Mouse (Mus musculus) layer of hippocampus, postnatal 25 days (tissue): ENCODE results near the gene Xndc1. TPM values are rescaled to one million over a fixed set of nuclear protein-coding genes. Genes with fewer than 3 reads are reported as not detected.

ENCODE experiments used
- DNase-seq, 2 experiments: peaks; one replicate each; pipeline ENCODE4 v3.0.0; 2022; ENCODE audit warnings: mixed read lengths in 2 of 2, low spot score in 1 of 2; ENCODE audit errors: extremely low spot score in 1 of 2
- total RNA-seq, 2 experiments: library from RNA; stranded (reverse); gene quantifications; 2 replicates each; pipeline ENCODE4 v1.2.3; 2021

Gene Xndc1
- total RNA-seq, 2 experiments from 2014 or later, result 24.7 to 26.4 TPM

- DNase-seq, result no peak
These were observed 55.0 kb downstream of the Xndc1 start for GRCm38 (mm10) chr7:102120326-102120725.

- DNase-seq, result no peak
These were observed 67.1 kb downstream of the Xndc1 start for GRCm38 (mm10) chr7:102132395-102132794.

Other genes starting within 250 kb of the Xndc1 start
- not detected for gene Phox2a, start 247.2 kb upstream of the Xndc1 start, total RNA-seq
- 10 to 100 TPM; 31.6 to 44.8 TPM for gene Inppl1, start 227.3 kb upstream of the Xndc1 start, total RNA-seq
- gene Folr2, start 208.3 kb upstream of the Xndc1 start, total RNA-seq, result under 1 TPM in 1 of 2 experiments, not detected in 1; 0.71 TPM
- 10 to 100 TPM; 28.4 to 35.1 TPM for gene Anapc15, start 201.8 kb upstream of the Xndc1 start, total RNA-seq
- 1 to 10 TPM; 1.9 to 2.1 TPM for gene Folr1, start 194.7 kb upstream of the Xndc1 start, total RNA-seq
- 100 to 1,000 TPM in 1 of 2 experiments, 10 to 100 TPM in 1; 97.8 to 102 TPM for gene Lamtor1, start 159.6 kb upstream of the Xndc1 start, total RNA-seq
- not detected for gene Tomt, start 159.2 kb upstream of the Xndc1 start, total RNA-seq
- gene Lrrc51, start 131.6 kb upstream of the Xndc1 start, total RNA-seq, result 1 to 10 TPM; 6.0 to 6.8 TPM
- gene Numa1, start 131.4 kb upstream of the Xndc1 start, total RNA-seq, result 10 to 100 TPM; 89.0 to 98.9 TPM
- 1 to 10 TPM; 4.0 to 9.1 TPM for gene Il18bp, start 46.8 kb upstream of the Xndc1 start, total RNA-seq
- 10 to 100 TPM; 38.4 to 39.3 TPM for gene Rnf121, start within 50 bp of the Xndc1 start, total RNA-seq
- 1 to 10 TPM; 2.0 to 2.2 TPM for gene Xntrpc, start 202 bp downstream of the Xndc1 start, total RNA-seq
- gene Trpc2, start 17.6 kb downstream of the Xndc1 start, total RNA-seq, result under 1 TPM; 0.52 to 0.69 TPM
- gene Art1, start 36.2 kb downstream of the Xndc1 start, total RNA-seq, result not detected
- gene Art5, start 44.0 kb downstream of the Xndc1 start, total RNA-seq, result not detected
- under 1 TPM; 0.10 to 0.19 TPM for gene Chrna10, start 51.3 kb downstream of the Xndc1 start, total RNA-seq
- 10 to 100 TPM; 36.7 to 37.8 TPM for gene Nup98, start 144.7 kb downstream of the Xndc1 start, total RNA-seq
- 10 to 100 TPM; 27.7 to 34.0 TPM for gene Pgap2, start 144.7 kb downstream of the Xndc1 start, total RNA-seq
- gene Rhog, start 190.5 kb downstream of the Xndc1 start, total RNA-seq, result 10 to 100 TPM; 28.9 to 30.2 TPM
- 10 to 100 TPM; 67.7 to 70.4 TPM for gene Stim1, start 202.3 kb downstream of the Xndc1 start, total RNA-seq